Mouse (Mus musculus): ENCODE measurements around the gene Fam118a. TPM values are rescaled to one million over a fixed set of nuclear protein-coding genes. Genes with fewer than 3 reads are reported as not detected.
"Not testable (repeated sequence)": the region's sequence is repeated elsewhere in the genome, so short reads cannot be mapped to it uniquely, and the experiment has no call there.

The Fam118a gene
- total RNA-seq (2015; ENCODE audit: low replicate concordance): 2.2 and 3.8 TPM in 2 replicates
- total RNA-seq (2017; ENCODE audit: low replicate concordance): 1.8 and 22.4 TPM in 2 replicates

DNA sequence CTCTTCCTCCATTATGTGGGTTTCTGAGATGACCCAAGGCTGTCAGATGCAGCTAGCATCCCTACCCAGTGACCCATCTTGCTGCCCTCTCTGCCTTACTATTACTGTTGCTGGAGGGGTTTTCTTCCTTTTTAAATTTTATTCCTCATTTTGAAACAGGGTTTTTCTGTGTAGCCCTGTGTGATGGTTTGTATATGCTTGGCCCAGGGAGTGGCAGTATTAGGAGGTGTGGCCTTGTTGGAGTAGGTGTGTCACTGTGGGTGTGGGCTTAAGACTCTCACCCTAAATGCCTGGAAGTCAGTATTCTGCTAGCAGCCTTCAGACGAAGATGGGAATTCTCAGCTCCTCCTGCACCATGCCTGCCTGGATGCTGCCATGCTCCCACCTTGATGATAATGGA is at the start of gene Fam118a:
TSS of gene Fam118a (plus strand) at position 301 of the 400 bp plus-strand sequence.
- not testable (repeated sequence) for ATAC-seq (replicated peaks; ENCODE audit: low FRiP score, poor library complexity, severe bottlenecking)

DNA sequence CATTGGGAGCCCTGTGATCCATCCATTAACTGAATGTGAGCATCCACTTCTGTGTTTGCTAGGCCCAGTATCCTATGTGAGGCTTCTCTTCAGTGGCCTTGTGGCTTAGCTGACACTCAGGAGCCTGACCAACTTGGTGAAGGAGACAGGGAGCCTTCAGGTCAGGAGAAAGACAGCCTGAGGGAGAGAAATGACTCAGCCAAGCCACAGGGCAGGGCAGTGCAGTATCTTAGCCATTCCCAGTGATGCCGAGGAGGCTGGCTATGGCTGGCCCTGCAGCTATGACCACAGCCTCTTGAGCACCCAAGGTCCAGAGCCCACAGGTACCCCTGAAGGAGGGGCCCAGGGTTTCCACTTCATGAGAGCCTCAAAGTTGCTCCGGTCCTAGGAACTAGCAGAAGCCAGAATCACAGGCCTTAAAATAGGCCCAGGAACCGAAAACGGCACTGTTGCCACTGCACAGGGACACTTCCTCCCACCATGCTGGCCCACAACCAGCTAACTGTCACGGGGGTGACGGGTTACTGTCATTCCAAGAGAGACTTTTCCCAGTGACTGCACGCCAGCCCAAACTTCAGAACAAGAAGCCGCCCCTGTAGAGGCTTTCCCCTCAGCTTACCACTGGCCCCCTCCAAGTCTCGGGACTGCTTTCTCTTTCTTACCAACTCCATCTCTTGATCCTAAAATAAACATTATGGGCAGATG is 47.0 kb upstream of the Fam118a start:
- ATAC-seq (replicated peaks; ENCODE audit: low FRiP score, poor library complexity, severe bottlenecking): no peak

DNA sequence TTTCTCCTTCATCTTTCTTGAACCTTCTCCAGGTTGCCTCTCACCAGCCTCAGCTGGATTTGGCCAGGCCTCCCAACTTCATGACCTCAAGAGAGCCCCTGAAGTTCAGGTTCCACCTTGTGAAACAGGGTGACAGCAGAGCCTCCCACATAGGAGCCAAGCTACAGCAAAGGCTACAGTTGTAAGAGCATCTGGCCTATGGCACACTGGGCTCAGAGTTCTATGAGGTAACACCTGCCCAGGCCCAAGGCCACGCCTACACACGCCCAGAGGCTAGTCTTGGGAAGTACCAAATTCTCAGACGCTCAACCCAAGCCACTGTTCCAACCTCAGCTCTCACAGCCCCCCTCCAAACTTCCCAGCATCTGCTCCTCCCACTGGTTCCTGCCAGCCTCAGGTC is 45.9 kb upstream of the Fam118a start:
- ATAC-seq (replicated peaks; ENCODE audit: low FRiP score, poor library complexity, severe bottlenecking): no peak

DNA sequence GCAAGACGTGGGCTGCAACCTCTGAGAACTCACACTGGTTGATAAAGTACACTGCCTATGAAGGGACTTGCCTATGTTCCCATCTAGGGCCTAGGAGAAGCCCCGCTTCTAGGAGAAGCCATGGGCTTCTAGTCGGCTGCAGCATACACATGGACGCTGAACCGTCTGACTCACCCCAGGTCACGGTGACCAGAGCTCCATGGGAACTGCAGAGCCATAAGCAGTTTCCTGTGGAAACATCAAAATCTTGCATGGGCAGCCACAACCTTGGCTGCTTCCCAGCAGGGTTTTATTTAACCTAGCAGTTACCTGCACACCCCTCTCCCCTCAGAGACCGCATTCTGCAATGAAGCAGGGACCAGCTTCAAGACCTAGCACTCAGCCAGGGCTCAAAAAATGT is 45.0 kb upstream of the Fam118a start:
- ATAC-seq (replicated peaks; ENCODE audit: low FRiP score, poor library complexity, severe bottlenecking): no peak

DNA sequence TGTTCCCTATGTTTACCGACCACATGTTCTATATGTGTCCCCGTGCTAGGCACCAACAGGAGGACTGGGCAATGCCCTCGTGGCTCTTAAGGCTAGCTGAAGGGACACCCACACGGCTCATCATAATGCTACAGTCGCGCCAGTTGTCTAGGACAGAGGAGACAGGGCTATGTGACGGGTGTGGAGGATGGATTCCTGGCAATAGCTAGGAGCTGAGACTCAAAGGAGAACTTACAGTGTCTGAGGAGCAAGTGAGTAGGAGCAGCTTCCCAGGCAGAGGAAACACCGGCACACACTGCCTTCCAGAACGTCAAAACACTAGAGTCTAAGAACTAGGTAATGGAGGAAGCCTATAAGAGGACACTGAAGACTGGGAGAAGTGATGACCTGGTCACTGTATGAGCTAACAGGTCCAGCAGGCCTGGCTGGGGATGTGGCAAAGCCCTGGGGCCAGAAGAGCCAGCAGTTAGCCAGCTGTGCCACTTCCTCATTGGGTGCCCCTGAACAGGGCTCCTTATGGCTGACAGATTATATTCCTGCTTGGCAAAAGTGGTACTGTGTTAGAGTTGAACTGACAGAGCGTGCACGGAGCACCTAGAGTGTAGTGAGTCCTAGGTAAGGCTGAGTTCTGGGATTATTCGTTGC is 43.1 kb upstream of the Fam118a start:
- ATAC-seq (replicated peaks; ENCODE audit: low FRiP score, poor library complexity, severe bottlenecking): no peak

DNA sequence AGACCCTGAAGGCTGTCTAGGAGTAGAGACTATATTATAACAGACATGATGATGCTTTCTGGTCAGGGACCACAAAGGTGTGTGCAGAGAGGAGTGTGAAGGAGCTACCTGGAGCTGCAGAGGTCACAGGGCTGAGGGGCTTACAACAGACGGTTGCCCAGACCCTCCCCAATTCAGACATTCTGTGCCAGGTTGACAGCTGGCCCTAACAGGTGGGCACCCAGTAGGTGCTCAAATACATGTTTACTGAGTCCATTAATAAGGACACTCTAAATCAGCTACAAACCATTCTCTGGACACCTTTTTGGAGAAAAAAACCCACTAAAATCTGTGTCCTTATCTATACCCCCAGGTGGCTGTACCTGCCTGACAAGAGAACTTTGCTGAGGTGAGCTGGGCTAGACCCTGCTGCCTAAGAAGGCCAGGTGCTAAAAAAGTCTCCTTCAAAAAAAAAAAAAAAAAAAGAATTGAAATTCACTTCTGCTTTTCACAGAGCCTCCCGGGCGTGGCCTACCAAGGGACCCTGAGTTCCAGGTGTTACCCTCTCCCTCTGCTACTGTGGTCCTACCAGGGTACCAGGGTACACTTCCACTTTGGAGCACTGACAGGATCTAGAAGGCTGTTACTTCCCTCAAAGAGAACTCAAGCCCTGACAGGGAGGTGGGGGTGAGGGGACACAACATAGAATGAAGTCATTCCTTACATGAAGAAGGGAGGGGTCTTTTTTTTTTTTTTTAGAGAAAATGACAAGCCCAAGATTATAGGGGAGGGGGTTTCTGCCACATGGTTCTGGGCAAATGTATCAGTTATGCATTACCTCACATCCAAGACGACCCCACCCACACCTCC is 42.4 kb upstream of the Fam118a start:
- ATAC-seq (replicated peaks; ENCODE audit: low FRiP score, poor library complexity, severe bottlenecking): no peak

DNA sequence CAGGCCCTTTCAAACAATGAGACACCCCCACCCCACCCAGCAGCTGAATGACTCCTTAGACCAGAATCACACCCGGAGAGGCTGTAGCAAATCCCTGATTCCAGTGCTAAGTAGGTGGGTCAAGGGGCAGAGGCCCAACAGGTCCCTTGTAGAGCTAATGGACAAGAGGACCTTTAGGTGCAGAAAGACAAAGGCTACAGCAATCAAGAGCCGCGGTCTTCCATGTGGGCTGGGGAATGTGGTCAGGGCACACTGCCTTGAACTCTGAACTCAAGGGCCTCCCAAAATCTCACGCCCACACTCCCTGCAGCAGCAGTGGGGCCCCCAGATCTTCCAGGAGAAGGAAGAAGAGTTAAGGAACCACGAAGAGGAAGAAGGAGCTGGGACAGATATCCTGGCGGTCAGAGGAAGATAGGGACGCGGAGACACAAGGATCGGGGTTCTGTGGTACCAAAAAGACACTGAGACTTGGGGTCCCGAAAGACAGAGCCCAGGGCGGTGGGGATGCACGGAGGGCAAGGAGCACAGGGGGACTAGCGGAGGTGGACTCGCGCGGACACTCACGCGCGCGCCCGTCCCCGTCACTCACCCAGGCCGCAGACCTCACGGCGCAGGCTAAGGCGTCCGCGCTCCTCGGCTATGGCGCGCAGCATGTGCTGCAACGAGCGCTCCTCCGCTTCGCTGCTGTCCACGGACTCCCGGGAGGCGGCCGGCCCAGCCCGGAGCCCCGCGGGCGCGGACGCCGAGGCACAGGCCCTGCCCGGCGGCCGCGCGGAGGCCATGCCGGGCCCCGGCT is 41.5 kb upstream of the Fam118a start:
- no peak for ATAC-seq (replicated peaks; ENCODE audit: low FRiP score, poor library complexity, severe bottlenecking)

DNA sequence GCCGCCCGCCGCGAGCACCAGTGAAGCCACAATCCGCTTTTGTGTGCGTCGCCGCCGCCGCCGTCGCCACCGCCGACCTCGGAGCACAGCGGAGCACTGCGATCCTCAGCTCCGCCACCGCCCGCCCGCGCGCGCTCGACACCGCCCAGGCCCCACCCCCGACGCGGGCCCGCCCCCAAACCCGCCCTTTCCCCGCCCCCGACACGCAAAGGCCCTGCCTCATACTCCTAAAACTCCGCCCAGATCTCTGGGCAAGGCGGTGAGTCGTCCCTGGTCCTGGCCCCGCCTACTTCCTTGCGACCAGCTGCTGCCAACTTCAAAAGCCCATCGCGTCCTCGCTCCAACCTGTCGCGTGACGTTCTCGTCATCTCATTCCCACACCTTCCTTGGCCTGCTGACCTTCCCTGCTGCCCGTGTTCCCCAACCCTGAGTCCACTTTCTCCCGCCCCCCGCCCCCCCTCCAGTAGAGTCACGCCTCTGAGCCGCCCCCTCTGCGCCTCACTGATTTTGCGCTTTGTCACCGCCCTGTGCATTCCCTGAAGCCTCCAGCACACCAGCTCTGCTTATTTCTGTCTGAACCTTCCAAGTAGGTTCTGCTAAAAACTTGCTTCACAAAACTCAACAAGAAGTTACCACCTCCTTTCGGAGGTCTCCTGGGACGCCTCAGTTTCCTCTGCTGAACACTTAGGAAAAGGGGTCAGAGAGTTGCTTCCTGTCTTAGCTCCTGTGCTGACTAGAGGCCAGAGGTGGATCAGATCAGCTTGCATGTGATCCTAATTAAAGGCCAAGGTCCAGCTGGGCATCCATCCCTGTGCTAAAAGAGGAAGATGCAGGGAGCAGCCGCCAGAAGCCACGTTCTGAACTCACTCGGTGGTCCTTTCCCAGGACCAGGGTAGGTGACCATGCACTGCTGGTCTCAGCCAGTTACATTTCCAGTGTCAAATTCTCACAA is 40.6 kb upstream of the Fam118a start, which contains the start of gene 5031439G07Rik:
TSS of gene 5031439G07Rik (minus strand) at position 678 of the 952 bp plus-strand sequence.
- peak; percentile 86 for ATAC-seq (replicated peaks; ENCODE audit: low FRiP score, poor library complexity, severe bottlenecking)

DNA sequence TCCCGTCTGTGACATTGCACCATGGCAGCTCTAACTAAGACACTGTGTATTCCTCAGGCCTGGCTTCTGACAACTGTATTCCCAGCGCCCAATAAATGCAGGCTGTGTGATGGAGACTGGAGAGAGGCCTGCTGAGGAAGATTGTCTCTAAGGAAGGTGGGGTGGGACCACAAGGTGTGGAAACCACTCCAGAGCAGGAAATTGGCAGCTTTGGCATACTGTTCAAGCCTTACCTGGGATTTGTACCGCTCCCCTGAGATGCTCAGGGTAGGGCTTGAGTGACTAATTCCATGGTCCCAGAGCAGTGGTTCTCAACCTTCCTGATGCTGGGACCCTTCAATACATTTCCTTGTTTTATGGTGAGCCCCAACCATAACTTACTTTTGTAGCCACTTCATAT is 39.6 kb upstream of the Fam118a start:
- ATAC-seq (replicated peaks; ENCODE audit: low FRiP score, poor library complexity, severe bottlenecking): no peak

DNA sequence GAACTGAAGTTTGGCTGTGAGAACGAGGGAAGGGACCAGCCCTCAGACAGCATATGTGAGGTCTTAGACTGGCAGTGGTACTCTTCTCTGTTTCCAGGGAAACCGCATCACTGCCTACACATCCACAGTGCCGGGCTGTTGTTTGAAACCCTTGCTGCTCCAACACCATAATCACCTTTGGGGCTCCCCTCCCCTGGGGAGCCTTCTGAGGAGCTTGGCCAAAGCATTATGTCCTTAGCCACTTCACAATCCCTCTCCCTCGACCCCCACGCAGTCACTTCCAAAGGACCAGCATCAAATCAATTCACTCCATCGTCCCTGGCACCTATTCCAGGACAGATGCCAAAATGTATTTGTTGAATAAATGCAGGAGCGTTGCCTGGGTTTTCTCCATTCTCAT is 39.0 kb upstream of the Fam118a start:
- no peak for ATAC-seq (replicated peaks; ENCODE audit: low FRiP score, poor library complexity, severe bottlenecking)

DNA sequence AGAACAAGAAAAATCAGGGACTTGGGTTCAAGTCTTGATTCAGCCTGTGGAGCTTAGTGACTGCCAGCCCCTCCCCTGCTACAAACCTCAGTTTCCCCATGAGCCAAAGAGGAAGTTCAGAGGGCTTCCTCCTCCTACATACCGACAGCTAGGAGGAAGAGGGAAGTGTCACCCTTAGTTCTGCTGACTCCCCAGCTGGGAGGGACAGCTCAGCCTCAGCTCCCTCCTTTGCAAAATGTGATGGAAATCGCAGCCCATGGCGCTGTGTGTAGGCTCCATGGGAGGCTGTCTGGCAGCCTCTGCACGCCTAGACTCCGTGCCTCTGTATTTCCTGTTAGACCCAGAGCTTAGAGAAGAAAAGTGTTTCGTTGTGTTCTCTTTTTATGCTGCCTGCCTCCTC is 34.2 kb upstream of the Fam118a start:
- ATAC-seq (replicated peaks; ENCODE audit: low FRiP score, poor library complexity, severe bottlenecking): no peak

DNA sequence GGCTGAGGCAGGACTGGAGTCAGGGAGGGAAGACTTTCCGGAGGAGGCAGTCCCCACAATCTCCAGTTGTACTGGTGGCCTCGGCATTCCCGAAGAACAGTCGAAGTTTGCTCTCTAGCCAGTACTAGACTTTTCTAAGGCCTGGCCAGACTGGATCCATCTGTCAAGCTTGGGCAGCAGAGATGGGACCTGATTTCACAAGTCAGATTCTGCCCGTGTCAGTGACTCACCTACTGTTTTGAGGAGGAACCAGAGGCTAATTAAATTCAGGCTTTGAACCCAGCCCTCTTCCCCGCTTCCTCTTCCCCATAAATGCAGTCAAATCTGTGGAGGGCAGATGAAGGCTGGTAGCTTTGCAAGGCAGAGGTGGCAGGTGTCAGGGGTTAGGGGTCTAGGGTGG is 33.7 kb upstream of the Fam118a start:
- no peak for ATAC-seq (replicated peaks; ENCODE audit: low FRiP score, poor library complexity, severe bottlenecking)

DNA sequence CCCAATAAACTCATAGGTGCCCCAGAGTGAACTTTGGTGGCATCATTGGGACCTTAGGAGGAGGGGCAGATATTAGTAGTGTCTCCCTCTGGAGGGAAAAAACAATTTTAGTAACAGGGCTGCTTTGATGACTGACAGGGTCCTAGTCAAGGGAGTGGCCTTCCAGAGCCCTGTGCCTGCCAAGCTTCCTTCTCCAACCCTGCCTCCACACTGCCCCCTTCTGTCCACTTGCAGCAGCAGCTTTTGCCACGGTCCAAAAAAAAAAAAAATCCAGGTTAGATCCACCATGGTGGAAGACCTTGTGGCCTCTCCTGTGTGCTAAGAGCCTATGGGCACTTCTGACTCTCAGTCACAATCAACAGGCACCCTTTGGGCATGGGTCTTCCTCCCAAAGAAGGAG is 32.8 kb upstream of the Fam118a start:
- 0 out of 2 replicates have a peak, but pooled peaks have one; percentile 25 for ATAC-seq (replicated peaks; ENCODE audit: low FRiP score, poor library complexity, severe bottlenecking)

DNA sequence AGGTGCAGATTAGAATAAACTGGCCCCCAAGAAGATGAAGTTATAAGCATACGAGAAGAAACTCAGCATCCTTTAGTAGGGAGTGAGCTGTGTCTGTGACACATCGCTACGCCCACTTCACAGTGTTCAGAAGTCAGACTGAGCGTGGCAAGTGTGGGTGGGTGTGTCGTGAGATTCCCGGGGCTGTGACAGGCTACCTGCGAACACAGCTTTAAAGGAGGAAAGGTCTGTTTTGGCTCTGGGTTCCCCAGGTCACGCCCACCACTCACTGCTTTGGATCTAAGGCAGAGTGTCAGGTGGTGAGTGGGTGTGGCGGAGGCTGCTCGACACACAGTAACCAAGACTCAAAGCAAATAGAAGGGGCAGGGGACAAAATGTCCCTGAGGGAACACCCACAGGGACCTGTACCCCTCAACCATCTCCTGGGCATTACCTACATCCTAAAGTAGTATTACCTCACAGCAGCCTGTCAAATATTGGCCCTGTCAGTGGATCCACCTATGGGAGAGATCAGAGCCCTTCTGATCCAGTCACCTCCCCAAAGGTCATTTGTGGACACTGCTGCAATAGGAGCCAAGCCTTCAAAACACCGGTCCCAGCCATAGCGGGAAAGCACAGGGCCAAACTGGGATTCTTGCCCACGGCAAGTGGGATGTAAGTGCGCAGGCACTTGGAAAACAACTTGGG is 30.8 kb upstream of the Fam118a start:
- no peak for ATAC-seq (replicated peaks; ENCODE audit: low FRiP score, poor library complexity, severe bottlenecking)

DNA sequence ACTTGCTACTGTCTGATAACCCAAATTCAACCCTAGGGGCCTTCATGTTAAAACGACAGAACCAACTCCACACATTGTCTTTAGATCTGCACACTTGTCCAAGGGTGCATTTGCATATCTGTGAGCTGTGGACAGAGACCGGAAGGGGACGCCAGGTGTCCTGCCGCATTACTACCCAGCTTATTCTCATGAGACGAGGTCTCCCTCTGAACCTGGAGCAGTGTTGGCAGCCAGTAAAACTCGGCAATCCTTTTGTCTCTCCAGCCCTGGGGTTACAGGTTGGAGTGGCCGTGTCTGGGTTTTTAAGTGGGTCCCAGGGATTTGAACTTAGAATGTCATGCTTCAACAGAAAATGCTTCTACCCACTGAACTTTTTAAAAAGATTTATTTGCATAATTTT is 28.8 kb upstream of the Fam118a start:
- no peak for ATAC-seq (replicated peaks; ENCODE audit: low FRiP score, poor library complexity, severe bottlenecking)

DNA sequence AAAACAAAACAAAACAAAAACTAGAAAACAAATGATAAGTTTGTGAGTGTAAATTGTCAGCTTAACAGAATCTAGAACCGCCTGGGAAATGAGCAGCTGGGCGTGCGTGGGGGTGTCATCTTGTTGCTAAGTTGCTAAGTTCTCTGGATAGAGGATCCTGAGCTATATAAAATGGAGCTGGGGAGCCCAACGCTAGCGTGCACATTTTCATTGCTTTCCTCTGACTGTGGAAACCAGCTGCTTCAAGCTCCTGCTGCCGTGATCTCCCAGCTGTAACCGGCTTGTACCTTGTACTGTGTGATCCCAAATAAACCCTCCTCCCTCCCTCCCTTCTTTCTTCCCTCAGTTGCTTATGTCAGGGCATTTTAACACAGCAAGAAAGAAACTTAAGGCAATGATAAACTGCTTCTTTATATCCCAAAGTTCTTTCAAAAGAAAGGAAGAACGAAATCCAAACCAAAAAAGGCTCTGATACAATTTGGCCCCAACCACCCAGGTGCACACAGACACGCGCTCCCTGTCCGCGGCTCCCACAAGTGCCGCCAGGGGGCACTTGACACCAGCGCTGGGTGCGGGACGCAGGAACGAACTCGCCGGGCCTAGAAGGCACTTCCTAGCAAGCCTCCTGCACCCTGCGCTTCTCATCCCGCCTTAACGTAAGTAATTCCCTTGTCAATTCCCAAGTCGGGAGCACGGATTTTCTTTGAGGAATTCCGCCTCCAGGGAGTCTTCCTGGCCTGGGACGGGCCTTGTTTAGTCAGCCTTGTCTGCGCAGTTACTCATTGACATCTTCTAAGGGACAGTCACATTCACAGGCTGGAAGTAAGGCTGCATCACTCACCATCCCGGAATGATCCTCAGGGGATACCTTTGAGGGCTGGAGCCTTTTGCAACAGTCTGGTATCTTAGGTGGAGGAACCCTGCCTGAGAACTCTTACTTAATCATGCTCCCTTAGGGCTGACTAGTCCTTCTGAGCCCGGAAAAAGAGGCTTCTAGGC is 27.5 kb upstream of the Fam118a start:
- ATAC-seq (replicated peaks; ENCODE audit: low FRiP score, poor library complexity, severe bottlenecking): no peak

DNA sequence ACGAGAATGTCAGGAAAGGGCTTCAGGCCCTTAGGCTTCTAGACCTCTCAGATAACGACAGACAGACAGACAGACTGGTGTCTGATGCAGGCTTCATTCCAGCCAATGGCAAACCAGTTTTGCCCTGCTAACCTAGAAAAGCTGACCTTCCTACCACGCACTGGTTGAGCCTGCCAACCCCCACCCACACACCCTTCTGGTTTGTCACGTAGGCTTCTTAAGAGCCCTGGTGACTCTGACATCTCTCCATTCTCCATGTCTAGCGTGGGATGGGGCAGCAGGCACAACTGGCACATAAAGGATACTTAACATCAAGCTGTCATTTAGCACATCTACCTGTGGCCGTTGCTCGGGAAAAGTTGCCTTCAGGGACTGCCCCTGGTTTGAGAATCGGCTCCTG is 19.1 kb upstream of the Fam118a start:
- no peak for ATAC-seq (replicated peaks; ENCODE audit: low FRiP score, poor library complexity, severe bottlenecking)
